Mouse (Mus musculus) midbrain, embryonic 11.5 days (tissue): ENCODE measurements at regions not wholly inside any gene's neighbourhood (a gene's known extent, or its start where the extent isn't known, plus 50 kb on each side); places are given as distances from the start of the nearest gene placed in this dataset.

ENCODE experiments used
- ATAC-seq: fragments of 200-750 bp; cut with Nextera tagmentation; 2 replicates; pipeline ENCODE4 v1.8.0; 2017; ENCODE audit warnings: moderate TSS enrichment, moderate library complexity; ENCODE audit not compliant: low FRiP score
- DNase-seq: peaks from one replicate; pipeline ENCODE4 v3.0.0; 2015; ENCODE audit warnings: low spot score; ENCODE audit errors: missing footprints
- H3K27ac ChIP-seq: fragments of 300-500 bp; sonication (generic); 2 replicates; pipeline ENCODE4 v1.5.1; 2014; ENCODE audit warnings: low read depth, low read length
- H3K27me3 ChIP-seq: fragments of 300-500 bp; sonication (generic); 2 replicates; pipeline ENCODE4 v1.6.1; 2014; ENCODE audit warnings: mild to moderate bottlenecking, low read length, moderate library complexity, mixed read lengths; ENCODE audit not compliant: control insufficient read depth, insufficient read depth
- H3K36me3 ChIP-seq: fragments of 300-500 bp; sonication (generic); 2 replicates; pipeline ENCODE4 v1.6.1; 2014; ENCODE audit warnings: mild to moderate bottlenecking, low read length, moderate library complexity, mixed read lengths; ENCODE audit not compliant: control insufficient read depth, insufficient read depth
- H3K4me1 ChIP-seq: fragments of 300-500 bp; sonication (generic); 2 replicates; pipeline ENCODE4 v1.6.1; 2014; ENCODE audit warnings: low read length; ENCODE audit not compliant: control insufficient read depth, insufficient read depth
- H3K4me2 ChIP-seq: fragments of 300-500 bp; sonication (generic); 2 replicates; pipeline ENCODE4 v1.6.1; 2014; ENCODE audit warnings: mild to moderate bottlenecking, moderate library complexity
- H3K4me3 ChIP-seq: fragments of 300-500 bp; sonication (generic); 2 replicates; pipeline ENCODE4 v1.5.1; 2014; ENCODE audit warnings: low read depth, low read length
- H3K9ac ChIP-seq: fragments of 300-500 bp; sonication (generic); 2 replicates; pipeline ENCODE4 v1.6.1; 2014; ENCODE audit warnings: low read length
- H3K9me3 ChIP-seq: fragments of 300-500 bp; sonication (generic); 2 replicates; pipeline ENCODE4 v1.6.1; 2016; ENCODE audit warnings: low read length; ENCODE audit not compliant: control insufficient read depth
- WGBS: fragments of 180-500 bp; shearing (Covaris S2); extraction: QIAGEN DNeasy Blood & Tissue Kit; methylation state at CpG from one replicate; pipeline ENCODE4 v1.1.7; 2014; 5-methylcytosine and 5-hydroxymethylcytosine counted together

GRCm38 (mm10) chr12:16425980-16426379, 184.8 kb downstream of the Lpin1 start:
- no peak for ATAC-seq

DNA sequence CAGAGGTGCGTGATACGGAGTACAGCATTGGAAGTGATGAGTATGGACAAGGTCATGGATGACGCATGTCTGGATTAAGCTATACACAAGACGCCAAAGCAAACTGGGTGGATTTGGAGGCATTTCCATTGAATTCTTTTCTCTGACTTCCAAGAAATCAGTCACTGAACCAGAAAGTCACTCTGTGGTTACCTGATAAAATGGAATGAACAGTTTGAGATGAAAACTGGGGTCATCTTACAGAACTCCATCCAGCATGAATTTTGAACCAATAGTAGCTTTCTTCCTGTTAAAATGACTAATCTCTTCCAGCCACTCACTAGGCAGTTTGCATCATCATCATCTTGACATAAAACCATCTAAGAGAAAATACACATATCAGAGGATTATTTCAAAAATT, 186.2 kb downstream of the Lpin1 start:
- no peak overlapping the region for H3K27ac ChIP-seq
- H3K9me3 ChIP-seq: no peaks in the 10 kb centered on the region
- DNase-seq (no peak), ATAC-seq (no peak)
- no peak overlapping the region for H3K4me3 ChIP-seq
- no peak overlapping the region for H3K9ac ChIP-seq
- no peaks in the 10 kb centered on the region for H3K36me3 ChIP-seq
- WGBS: 93% methylated on average over 4 of the region's 4 CpGs
- H3K4me2 ChIP-seq: no peak overlapping the region
- H3K27me3 ChIP-seq: no peaks in the 10 kb centered on the region
- H3K4me1 ChIP-seq: no peaks in the 10 kb centered on the region

More at GRCm38 (mm10) chr12:16425980-16426379, 184.8 kb downstream of the Lpin1 start:
- no peak overlapping the region for H3K4me2 ChIP-seq
- WGBS: 90% methylated on average over 5 of the region's 5 CpGs
- H3K9me3 ChIP-seq: no peaks in the 10 kb centered on the region
- H3K36me3 ChIP-seq: no peaks in the 10 kb centered on the region
- H3K9ac ChIP-seq: no peak overlapping the region
- H3K4me1 ChIP-seq: no peaks in the 10 kb centered on the region
- no peaks in the 10 kb centered on the region for H3K27me3 ChIP-seq
- H3K4me3 ChIP-seq: no peak overlapping the region
- H3K27ac ChIP-seq: no peak overlapping the region
- no peak for DNase-seq

GRCm38 (mm10) chr12:16395720-16396119, 215.0 kb downstream of the Lpin1 start:
- Histone ChIP-seq H3K4me3 (no peak overlapping the region), H3K27me3 (no peaks in the 10 kb centered on the region), H3K9me3 (no peaks in the 10 kb centered on the region), H3K4me1 (no peaks in the 10 kb centered on the region), H3K4me2 (no peak overlapping the region), H3K9ac (no peak overlapping the region), H3K36me3 (no peaks in the 10 kb centered on the region), H3K27ac (no peak overlapping the region)
- DNase-seq (no peak), ATAC-seq (no peak)
- 84% methylated on average over 2 of the region's 2 CpGs for WGBS

DNA sequence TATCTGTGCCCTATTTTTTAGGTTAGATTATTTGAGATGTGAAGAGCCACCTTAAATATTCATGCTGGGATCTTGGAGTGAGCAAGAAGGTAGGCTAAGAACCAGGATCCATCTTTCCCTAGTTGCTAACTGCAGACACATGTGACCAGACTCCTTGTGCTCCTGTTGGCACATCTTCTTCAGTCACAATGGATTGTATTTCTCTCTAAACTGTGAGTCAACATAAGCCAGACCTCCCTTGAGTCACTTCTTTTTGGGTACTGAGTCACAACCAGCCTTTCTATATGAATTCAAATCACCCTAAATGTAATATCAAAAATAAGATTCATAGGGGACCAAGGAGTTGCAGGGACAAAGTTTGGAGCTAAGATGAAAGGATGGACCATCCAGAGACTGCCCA, 217.9 kb downstream of the Lpin1 start:
- Histone ChIP-seq H3K4me3 (no peak overlapping the region), H3K4me2 (no peak overlapping the region), H3K27me3 (no peaks in the 10 kb centered on the region), H3K4me1 (no peaks in the 10 kb centered on the region), H3K9me3 (no peaks in the 10 kb centered on the region), H3K36me3 (no peaks in the 10 kb centered on the region), H3K9ac (no peak overlapping the region), H3K27ac (no peak overlapping the region)
- DNase-seq: no peak
- ATAC-seq: no peak

DNA sequence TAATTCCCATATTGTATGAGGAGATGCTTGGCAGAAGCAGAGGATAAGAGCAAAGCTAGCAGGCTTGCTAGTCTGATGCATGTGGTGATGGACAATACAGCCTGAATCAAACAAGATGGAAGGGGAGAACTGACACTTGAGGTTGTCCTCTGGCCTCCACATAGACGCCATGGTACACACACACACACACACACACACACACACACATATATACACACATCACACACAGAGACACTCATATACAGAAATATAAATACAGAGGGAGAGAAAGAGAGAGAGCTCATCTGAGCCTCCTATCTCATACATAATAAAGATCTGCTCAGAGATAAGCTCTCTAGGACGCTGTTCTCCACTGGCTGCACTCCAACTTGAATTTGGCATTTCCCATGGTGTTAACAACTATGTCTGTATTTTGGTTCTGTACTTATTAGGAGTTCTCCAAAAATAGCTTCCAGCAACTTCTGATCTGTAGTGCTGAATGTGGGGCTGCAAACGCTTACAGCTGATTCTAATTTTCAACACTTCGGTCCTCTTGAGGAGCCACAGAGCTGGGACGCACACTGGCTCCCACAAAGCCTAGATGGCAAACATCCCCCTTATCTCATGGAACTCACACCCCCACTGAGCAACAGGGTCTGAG, 219.0 kb downstream of the Lpin1 start:
- Histone ChIP-seq H3K36me3 (no peaks in the 10 kb centered on the region), H3K27ac (no peak overlapping the region), H3K9ac (no peak overlapping the region), H3K4me3 (no peak overlapping the region), H3K27me3 (no peaks in the 10 kb centered on the region), H3K9me3 (no peaks in the 10 kb centered on the region), H3K4me2 (no peak overlapping the region), H3K4me1 (no peaks in the 10 kb centered on the region)
- DNase-seq: no peak
- no peak for ATAC-seq
- WGBS: 81% methylated on average over 5 of the region's 5 CpGs

GRCm38 (mm10) chr12:16391163-16391562, 219.6 kb downstream of the Lpin1 start:
- Histone ChIP-seq H3K4me1 (no peaks in the 10 kb centered on the region), H3K9ac (no peak overlapping the region), H3K4me3 (no peak overlapping the region), H3K27ac (no peak overlapping the region), H3K4me2 (no peak overlapping the region), H3K27me3 (no peaks in the 10 kb centered on the region), H3K36me3 (no peaks in the 10 kb centered on the region), H3K9me3 (no peaks in the 10 kb centered on the region)
- DNase-seq: no peak
- 87% methylated on average over 5 of the region's 5 CpGs for WGBS
- ATAC-seq: no peak

GRCm38 (mm10) chr12:16387035-16387434, 223.7 kb downstream of the Lpin1 start:
- no peak overlapping the region for H3K4me2 ChIP-seq

DNA sequence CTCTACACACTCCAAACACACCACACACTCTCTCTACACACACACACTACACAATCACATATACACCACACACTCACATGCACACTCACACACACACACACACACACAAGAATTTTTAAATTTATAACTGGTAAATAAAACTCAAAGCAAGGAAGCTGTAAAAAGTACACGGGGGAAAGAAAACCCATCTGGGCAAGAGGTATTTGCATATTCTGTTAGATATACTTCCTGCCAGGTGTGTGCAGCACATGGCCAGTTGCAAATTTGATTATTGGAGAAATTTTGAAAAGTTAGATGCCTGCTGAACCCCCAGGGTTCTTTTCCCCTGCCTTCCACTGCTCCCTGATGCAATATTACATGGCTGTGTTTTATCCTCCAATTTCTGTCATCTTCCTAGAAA, 226.4 kb downstream of the Lpin1 start:
- WGBS: 95% methylated on average over 1 of the region's 1 CpGs
- Histone ChIP-seq H3K9me3 (no peaks in the 10 kb centered on the region), H3K27ac (no peak overlapping the region), H3K27me3 (no peaks in the 10 kb centered on the region), H3K9ac (no peak overlapping the region), H3K4me2 (no peak overlapping the region), H3K4me3 (no peak overlapping the region), H3K36me3 (no peaks in the 10 kb centered on the region), H3K4me1 (no peaks in the 10 kb centered on the region)
- no peak for DNase-seq
- ATAC-seq: no peak

More at GRCm38 (mm10) chr12:16387035-16387434, 223.7 kb downstream of the Lpin1 start:
- ATAC-seq (no peak), DNase-seq (no peak)
- no peak overlapping the region for H3K4me3 ChIP-seq
- H3K27me3 ChIP-seq: no peaks in the 10 kb centered on the region
- 94% methylated on average over 4 of the region's 4 CpGs for WGBS
- no peaks in the 10 kb centered on the region for H3K4me1 ChIP-seq
- no peaks in the 10 kb centered on the region for H3K9me3 ChIP-seq
- no peak overlapping the region for H3K9ac ChIP-seq
- H3K27ac ChIP-seq: no peak overlapping the region
- H3K36me3 ChIP-seq: no peaks in the 10 kb centered on the region

- no peaks in the 10 kb centered on the region for H3K36me3 ChIP-seq
- no peak overlapping the region for H3K4me2 ChIP-seq
- WGBS: 86% methylated on average over 15 of the region's 15 CpGs
- no peaks in the 10 kb centered on the region for H3K9me3 ChIP-seq
- no peak overlapping the region for H3K27ac ChIP-seq
- no peak overlapping the region for H3K9ac ChIP-seq
- H3K27me3 ChIP-seq: no peaks in the 10 kb centered on the region
- H3K4me3 ChIP-seq: no peak overlapping the region
- ATAC-seq (no peak), DNase-seq (no peak)
- H3K4me1 ChIP-seq: no peaks in the 10 kb centered on the region
Observed at GRCm38 (mm10) chr12:16383499-16383935, 227.2 kb downstream of the Lpin1 start.
